Mouse (Mus musculus): Measurements from ENCODE around the gene Pelo. TPM values are rescaled to one million over a fixed set of nuclear protein-coding genes. Genes with fewer than 3 reads are reported as not detected.

The Pelo gene
- polyA plus RNA-seq, 1 experiment from 2014 or later = 6.4 TPM

- Histone ChIP-seq H3K9me3 (ENCODE audit: control insufficient read depth, low read length) (no peaks in the 10 kb centered on the region), H3K36me3 (ENCODE audit: control insufficient read depth, insufficient read depth, low read length) (no peaks in the 10 kb centered on the region), H3K27ac (ENCODE audit: low read depth, low read length) (no peak overlapping the region), H3K4me3 (ENCODE audit: low read depth, low read length) (no peak overlapping the region), H3K27me3 (ENCODE audit: control insufficient read depth, insufficient read depth, low read length) (no peaks in the 10 kb centered on the region), H3K4me1 (replicated peaks; ENCODE audit: control insufficient read depth, insufficient read depth, low read length) (no peaks in the 10 kb centered on the region), H3K4me2 (ENCODE audit: low read depth, low read length, severe bottlenecking) (no peak overlapping the region), H3K9ac (ENCODE audit: low read length) (no peak overlapping the region)
- DNase-seq (ENCODE audit: low spot score) (no peak), ATAC-seq (replicated peaks; ENCODE audit: low FRiP score) (no peak)
- 83% methylated on average over 2 of the region's 2 CpGs for WGBS
Measured at GRCm38 (mm10) chr13:115042652-115043051, 47.3 kb downstream of the Pelo start.

Other genes with a start within 250 kb of the Pelo start
- 1.6 and 1.7 TPM in 2 replicates for gene Itga2, start 158.1 kb downstream of the Pelo start, polyA plus RNA-seq (2014; fragmentation: Nextera tagmentation; extraction: Ambion mirVana)
- gene Gm49395, start 11.7 kb upstream of the Pelo start, polyA plus RNA-seq (2014; fragmentation: Nextera tagmentation; extraction: Ambion mirVana) = 4.3 and 4.4 TPM in 2 replicates
- 5.3 and 6.2 TPM in 2 replicates for gene Itga1, start 11.8 kb upstream of the Pelo start, polyA plus RNA-seq (2014; fragmentation: Nextera tagmentation; extraction: Ambion mirVana)